Mouse (Mus musculus) stomach, postnatal 0 days (tissue): Measurements from ENCODE around the gene Vipas39.

ENCODE experiments used
- CTCF ChIP-seq: IDR thresholded peaks from 2 replicates; pipeline ENCODE4 v1.5.1; 2016; ENCODE audit warnings: antibody characterized with exemption, low read depth, mild to moderate bottlenecking, moderate library complexity
- EP300 ChIP-seq: optimal IDR thresholded peaks from 2 replicates; pipeline ENCODE3; 2016; ENCODE audit warnings: antibody characterized with exemption

DNA sequence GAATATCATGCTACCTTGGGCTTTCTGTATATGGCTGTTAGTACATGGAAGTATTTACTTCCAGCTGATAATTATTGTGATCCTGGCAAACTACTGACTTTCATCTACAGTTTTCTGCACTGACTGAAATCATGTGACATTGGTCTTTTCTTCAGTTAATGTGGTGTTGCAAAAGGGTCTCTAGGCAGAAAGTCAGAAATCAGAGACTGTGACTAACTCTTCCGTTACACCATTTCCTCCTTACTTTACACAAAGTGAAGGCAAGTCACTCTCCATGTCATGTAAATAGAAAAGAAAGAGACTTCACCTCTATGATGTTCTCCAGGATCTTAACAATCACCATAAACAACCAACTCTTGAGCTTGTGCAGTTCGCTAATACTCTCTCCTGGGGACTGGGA, 36.4 kb downstream of the Vipas39 start:
- TF ChIP-seq CTCF (no peak), EP300 (no peak)
